Mouse (Mus musculus): ENCODE measurements around the gene Kdm8. TPM values are rescaled to one million over a fixed set of nuclear protein-coding genes. Genes with fewer than 3 reads are reported as not detected.
A peak's percentile ranks its signal among the peaks of the same experiment; 100 is the strongest.

Kdm8 gene
- polyA plus RNA-seq (2012; rRNA removed) = 2.1 and 2.4 TPM in 2 replicates

GRCm38 (mm10) chr7:125444464-125445401, at the start of gene Kdm8:
TSS of gene Kdm8 (plus strand) at chr7:125444676.
- Histone ChIP-seq H3K36me3 (ENCODE audit: control insufficient read depth, insufficient read depth, low read length) (no peaks in the 10 kb centered on the region), H3K27me3 (ENCODE audit: control insufficient read depth, insufficient read depth, low read length) (no peaks in the 10 kb centered on the region), H3K4me3 (ENCODE audit: low read depth, low read length) (peak within 1 kb of the TSS; percentile 74), H3K27ac (ENCODE audit: insufficient read depth, low read depth, low read length) (peak within 1 kb of the TSS; percentile 94), H3K4me1 (ENCODE audit: control insufficient read depth, insufficient read depth, insufficient read length, low read length) (peaks cover 23% of the 10 kb centered on the region; the same call in 1 of the 2 replicates)
- TF ChIP-seq CTCF (IDR thresholded peaks at IDR 0.05; ENCODE audit: extremely low read depth, insufficient read length, insufficient replicate concordance, low read depth, low read length) (no peak), POLR2A (IDR thresholded peaks at IDR 0.05; ENCODE audit: low read depth, low read length) (peak; percentile 28; the same call in 1 of the 2 replicates)
- WGBS = under 1% methylated on average over 61 of the region's 61 CpGs

DNA sequence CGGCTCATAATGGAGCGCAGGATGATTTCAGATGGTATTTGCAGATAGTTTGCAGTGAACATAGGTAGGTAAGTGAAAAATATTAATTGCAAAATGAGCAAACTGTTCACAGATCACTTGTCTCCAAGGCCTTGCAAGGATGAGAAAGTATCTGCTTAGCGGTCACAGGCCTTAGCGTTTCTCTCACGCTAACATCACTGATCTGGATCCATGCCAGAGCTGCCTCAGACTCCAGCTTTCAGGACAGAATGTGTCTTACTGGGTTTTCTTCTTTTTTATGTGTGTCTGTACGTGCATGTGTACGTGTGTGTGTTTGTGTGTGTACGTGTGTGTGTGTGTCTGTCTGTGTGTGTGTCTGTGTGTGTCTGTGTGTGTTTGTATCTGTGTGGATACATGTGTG, 46.4 kb upstream of the Kdm8 start:
- TF ChIP-seq CTCF (IDR thresholded peaks at IDR 0.05; ENCODE audit: extremely low read depth, insufficient read length, insufficient replicate concordance, low read depth, low read length) = no peak
- no peak for TF ChIP-seq POLR2A (IDR thresholded peaks at IDR 0.05; ENCODE audit: low read depth, low read length)
- peaks cover 2% of the 10 kb centered on the region for H3K4me1 ChIP-seq (ENCODE audit: control insufficient read depth, insufficient read depth, insufficient read length, low read length)
- H3K36me3 ChIP-seq (ENCODE audit: control insufficient read depth, insufficient read depth, low read length) = no peaks in the 10 kb centered on the region
- H3K27me3 ChIP-seq (ENCODE audit: control insufficient read depth, insufficient read depth, low read length) = no peaks in the 10 kb centered on the region
- WGBS = 74% methylated on average over 8 of the region's 8 CpGs
- no peak overlapping the region for H3K27ac ChIP-seq (ENCODE audit: insufficient read depth, low read depth, low read length)
- no peak overlapping the region for H3K4me3 ChIP-seq (ENCODE audit: low read depth, low read length)

DNA sequence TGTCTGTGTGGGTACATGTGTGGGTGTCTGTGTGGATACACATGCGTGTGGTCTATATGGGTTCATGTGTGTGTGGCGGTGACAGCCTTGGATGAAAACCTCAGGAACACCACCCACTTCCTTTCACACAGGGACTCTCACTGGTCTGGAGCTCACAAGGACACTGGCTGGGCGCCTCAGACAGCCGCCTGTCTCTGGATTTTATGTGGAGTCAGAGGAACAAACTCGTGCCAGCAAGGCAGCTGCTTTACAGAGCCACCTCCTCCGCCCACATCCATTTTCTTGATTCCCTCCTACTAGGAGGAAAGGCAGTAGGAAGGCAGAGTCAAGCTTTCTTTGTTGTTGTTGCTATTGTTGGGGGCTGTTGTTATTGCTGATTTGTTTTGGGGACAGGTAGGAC, 45.8 kb upstream of the Kdm8 start:
- Histone ChIP-seq H3K4me3 (ENCODE audit: low read depth, low read length) (no peak overlapping the region), H3K27ac (ENCODE audit: insufficient read depth, low read depth, low read length) (no peak overlapping the region), H3K27me3 (ENCODE audit: control insufficient read depth, insufficient read depth, low read length) (no peaks in the 10 kb centered on the region), H3K36me3 (ENCODE audit: control insufficient read depth, insufficient read depth, low read length) (no peaks in the 10 kb centered on the region), H3K4me1 (ENCODE audit: control insufficient read depth, insufficient read depth, insufficient read length, low read length) (no peaks in the 10 kb centered on the region)
- TF ChIP-seq CTCF (IDR thresholded peaks at IDR 0.05; ENCODE audit: extremely low read depth, insufficient read length, insufficient replicate concordance, low read depth, low read length) (no peak), POLR2A (IDR thresholded peaks at IDR 0.05; ENCODE audit: low read depth, low read length) (no peak)
- WGBS = 56% methylated on average over 6 of the region's 6 CpGs

DNA sequence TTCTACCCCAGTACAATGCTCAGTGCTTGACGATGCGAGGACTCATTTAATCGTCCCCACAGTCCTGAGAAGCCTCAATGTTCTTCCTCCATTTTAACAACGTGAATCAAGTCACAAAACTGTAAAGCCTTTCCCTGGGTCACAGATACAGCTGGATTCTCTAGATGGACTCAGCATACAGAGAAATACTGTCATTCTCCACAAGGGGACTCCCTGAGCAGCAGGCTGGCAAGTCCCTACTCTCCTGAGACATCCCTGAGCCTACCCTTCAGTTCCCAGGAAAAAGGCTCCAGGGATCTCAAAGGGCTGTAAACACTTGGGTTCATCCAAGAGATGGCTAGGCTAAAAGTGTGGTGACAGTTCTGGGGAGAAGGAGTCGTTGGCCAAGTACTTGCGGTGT, 37.3 kb upstream of the Kdm8 start:
- Histone ChIP-seq H3K27ac (ENCODE audit: insufficient read depth, low read depth, low read length) (no peak overlapping the region), H3K27me3 (ENCODE audit: control insufficient read depth, insufficient read depth, low read length) (no peaks in the 10 kb centered on the region), H3K4me3 (ENCODE audit: low read depth, low read length) (no peak overlapping the region), H3K36me3 (ENCODE audit: control insufficient read depth, insufficient read depth, low read length) (no peaks in the 10 kb centered on the region), H3K4me1 (ENCODE audit: control insufficient read depth, insufficient read depth, insufficient read length, low read length) (no peaks in the 10 kb centered on the region)
- WGBS = 73% methylated on average over 6 of the region's 6 CpGs
- no peak for TF ChIP-seq CTCF (IDR thresholded peaks at IDR 0.05; ENCODE audit: extremely low read depth, insufficient read length, insufficient replicate concordance, low read depth, low read length)
- TF ChIP-seq POLR2A (IDR thresholded peaks at IDR 0.05; ENCODE audit: low read depth, low read length) = no peak

DNA sequence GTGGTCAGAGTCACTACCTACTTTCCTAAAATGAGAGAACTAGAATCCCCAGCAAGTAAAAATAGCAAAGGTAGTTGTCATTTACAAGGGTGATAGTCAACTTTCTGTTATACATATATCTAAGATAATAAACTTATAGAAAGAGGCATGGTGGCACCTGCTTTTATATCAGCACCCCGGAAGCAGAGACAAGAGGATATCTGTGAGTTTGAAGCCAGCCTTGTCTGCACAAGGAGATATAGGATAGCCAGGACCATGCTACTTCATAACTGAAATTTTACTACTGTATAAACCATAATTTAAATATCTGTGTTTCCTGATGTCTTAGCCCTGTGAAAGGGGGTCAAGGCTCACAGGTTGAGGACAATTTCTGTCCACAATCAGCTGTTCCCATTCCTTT, 29.4 kb upstream of the Kdm8 start:
- no peak overlapping the region for H3K4me3 ChIP-seq (ENCODE audit: low read depth, low read length)
- H3K36me3 ChIP-seq (ENCODE audit: control insufficient read depth, insufficient read depth, low read length) = no peaks in the 10 kb centered on the region
- 78% methylated on average over 1 of the region's 1 CpGs for WGBS
- no peak overlapping the region for H3K27ac ChIP-seq (ENCODE audit: insufficient read depth, low read depth, low read length)
- no peaks in the 10 kb centered on the region for H3K27me3 ChIP-seq (ENCODE audit: control insufficient read depth, insufficient read depth, low read length)
- no peaks in the 10 kb centered on the region for H3K4me1 ChIP-seq (ENCODE audit: control insufficient read depth, insufficient read depth, insufficient read length, low read length)
- TF ChIP-seq POLR2A (IDR thresholded peaks at IDR 0.05; ENCODE audit: low read depth, low read length) (no peak), CTCF (IDR thresholded peaks at IDR 0.05; ENCODE audit: extremely low read depth, insufficient read length, insufficient replicate concordance, low read depth, low read length) (no peak)

DNA sequence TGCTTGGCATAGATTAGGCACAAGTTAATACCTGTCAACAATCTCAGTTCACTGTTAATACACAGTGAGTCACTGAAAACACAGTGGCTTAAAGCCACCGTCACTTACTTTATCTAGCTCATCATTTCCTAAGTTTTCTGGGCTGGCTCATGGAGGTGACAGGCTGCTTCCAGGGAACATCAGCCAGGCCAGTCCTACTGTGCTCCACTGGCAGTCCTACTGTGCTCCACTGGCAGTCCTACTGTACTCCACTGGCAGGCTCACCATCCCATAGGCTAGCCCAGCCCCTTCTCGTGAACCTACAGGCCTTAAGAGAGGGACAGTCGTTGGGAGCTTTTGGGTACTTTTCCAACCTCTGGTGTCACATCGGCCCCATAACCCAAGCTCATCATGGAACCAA, 28.7 kb upstream of the Kdm8 start:
- WGBS = 78% methylated on average over 4 of the region's 4 CpGs
- Histone ChIP-seq H3K27me3 (ENCODE audit: control insufficient read depth, insufficient read depth, low read length) (no peaks in the 10 kb centered on the region), H3K4me1 (ENCODE audit: control insufficient read depth, insufficient read depth, insufficient read length, low read length) (no peaks in the 10 kb centered on the region), H3K36me3 (ENCODE audit: control insufficient read depth, insufficient read depth, low read length) (no peaks in the 10 kb centered on the region), H3K4me3 (ENCODE audit: low read depth, low read length) (no peak overlapping the region), H3K27ac (ENCODE audit: insufficient read depth, low read depth, low read length) (no peak overlapping the region)
- TF ChIP-seq CTCF (IDR thresholded peaks at IDR 0.05; ENCODE audit: extremely low read depth, insufficient read length, insufficient replicate concordance, low read depth, low read length) (no peak), POLR2A (IDR thresholded peaks at IDR 0.05; ENCODE audit: low read depth, low read length) (no peak)

- Histone ChIP-seq H3K36me3 (ENCODE audit: control insufficient read depth, insufficient read depth, low read length) (no peaks in the 10 kb centered on the region), H3K4me1 (ENCODE audit: control insufficient read depth, insufficient read depth, insufficient read length, low read length) (no peaks in the 10 kb centered on the region), H3K27me3 (ENCODE audit: control insufficient read depth, insufficient read depth, low read length) (no peaks in the 10 kb centered on the region), H3K27ac (ENCODE audit: insufficient read depth, low read depth, low read length) (no peak overlapping the region), H3K4me3 (ENCODE audit: low read depth, low read length) (no peak overlapping the region)
- TF ChIP-seq CTCF (IDR thresholded peaks at IDR 0.05; ENCODE audit: extremely low read depth, insufficient read length, insufficient replicate concordance, low read depth, low read length) (no peak), POLR2A (IDR thresholded peaks at IDR 0.05; ENCODE audit: low read depth, low read length) (no peak)
- WGBS = 71% methylated on average over 5 of the region's 5 CpGs
These were observed 27.7 kb upstream of the Kdm8 start for GRCm38 (mm10) chr7:125416762-125417161.
